Mouse (Mus musculus) thymus, adult 2 months (tissue): ENCODE data around the gene Jhy.

ENCODE experiments used
- CTCF ChIP-seq: fragments of 200-500 bp; IDR thresholded peaks from 2 replicates; pipeline ENCODE4 v1.5.1; 2012; ENCODE audit warnings: mild to moderate bottlenecking, control low read depth, low read length, moderate library complexity, borderline replicate concordance; ENCODE audit not compliant: control insufficient read depth, poor library complexity, insufficient read depth; ENCODE audit errors: extremely low read depth
- POLR2A ChIP-seq: fragments of 200-500 bp; IDR thresholded peaks from 2 replicates; pipeline ENCODE4 v1.6.1; 2012; ENCODE audit warnings: mild to moderate bottlenecking, low read length, control low read depth, moderate library complexity; ENCODE audit not compliant: control insufficient read depth, poor library complexity, insufficient read depth; ENCODE audit errors: extremely low read depth

- TF ChIP-seq CTCF: no peak
- no peak for TF ChIP-seq POLR2A
Observed at GRCm38 (mm10) chr9:40984313-40984712, 20.4 kb upstream of the Jhy start.
